Mouse (Mus musculus) embryonic facial prominence, embryonic 15.5 days (tissue): ENCODE results near the gene Spink2. TPM values are rescaled to one million over a fixed set of nuclear protein-coding genes. Genes with fewer than 3 reads are reported as not detected.
"Not testable (repeated sequence)": the region's sequence is repeated elsewhere in the genome, so short reads cannot be mapped to it uniquely, and the experiment has no call there.

Experiments
- ATAC-seq: fragments of 200-750 bp; cut with Nextera tagmentation; 2 replicates; pipeline ENCODE4 v1.8.0; 2017; ENCODE audit warnings: low read depth, moderate TSS enrichment; ENCODE audit not compliant: insufficient number of reproducible peaks, low FRiP score, low TSS enrichment
- H3K27ac ChIP-seq: fragments of 300-500 bp; sonication (generic); replicated peaks from 2 replicates; pipeline ENCODE4 v1.5.1; 2015; ENCODE audit warnings: mild to moderate bottlenecking, inconsistent platforms
- H3K27me3 ChIP-seq: fragments of 300-500 bp; sonication (generic); 2 replicates; pipeline ENCODE4 v1.6.1; 2015; ENCODE audit warnings: inconsistent platforms
- H3K36me3 ChIP-seq: fragments of 300-500 bp; sonication (generic); 2 replicates; pipeline ENCODE4 v1.6.1; 2015; ENCODE audit warnings: mild to moderate bottlenecking, inconsistent platforms
- H3K4me1 ChIP-seq: fragments of 300-500 bp; sonication (generic); 2 replicates; pipeline ENCODE4 v1.6.1; 2015; ENCODE audit warnings: inconsistent platforms
- H3K4me2 ChIP-seq: fragments of 300-500 bp; sonication (generic); replicated peaks from 2 replicates; pipeline ENCODE4 v1.6.1; 2015; ENCODE audit warnings: mild to moderate bottlenecking, inconsistent platforms
- H3K4me3 ChIP-seq: fragments of 300-500 bp; sonication (generic); replicated peaks from 2 replicates; pipeline ENCODE4 v1.5.1; 2015; ENCODE audit warnings: mild to moderate bottlenecking, inconsistent platforms
- H3K9ac ChIP-seq: fragments of 300-500 bp; sonication (generic); 2 replicates; pipeline ENCODE4 v1.6.1; 2015; ENCODE audit warnings: inconsistent platforms
- H3K9me3 ChIP-seq: fragments of 300-500 bp; sonication (generic); replicated peaks from 2 replicates; pipeline ENCODE4 v1.6.1; 2016; ENCODE audit warnings: inconsistent platforms
- WGBS: fragments of 180-500 bp; shearing (Covaris S2); methylation state at CpG from one replicate; pipeline ENCODE4 v1.1.7; 2015; 5-methylcytosine and 5-hydroxymethylcytosine counted together
- polyA plus RNA-seq: library from polyadenylated mRNA; unstranded; fragments of >200 nt; fragmentation: Nextera tagmentation; extraction: Ambion mirVana; gene quantifications from 2 replicates; pipeline ENCODE4 v1.2.1, GENCODE M21; 2015

Spink2 gene
- polyA plus RNA-seq, 1 experiment from 2014 or later, result 1.6 TPM

DNA sequence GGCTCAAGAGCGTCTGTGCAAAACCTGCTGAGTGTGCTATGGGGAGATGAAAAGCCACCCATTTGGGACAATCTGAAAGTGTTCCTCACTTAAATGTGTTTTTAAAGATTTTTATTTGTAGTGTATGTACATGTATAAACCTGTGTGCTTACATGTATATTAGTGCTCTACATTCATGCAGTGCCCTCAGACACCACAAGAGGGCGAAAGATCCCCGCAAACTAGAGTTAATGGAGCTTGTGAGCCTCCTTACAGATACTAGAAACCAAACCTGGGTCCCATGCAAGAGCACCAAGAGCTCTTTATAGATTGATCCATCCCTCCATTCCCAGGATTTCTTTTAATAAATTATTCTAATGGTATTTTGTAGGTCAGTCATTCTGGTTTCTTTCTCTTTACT, 17.3 kb downstream of the Spink2 start:
- H3K9me3 ChIP-seq, result 0 out of 2 replicates have a peak, but pooled peaks cover under 1% of the 10 kb centered on the region
- H3K4me1 ChIP-seq, result no peaks in the 10 kb centered on the region
- no peak overlapping the region for H3K27ac ChIP-seq
- H3K4me2 ChIP-seq, result no peak overlapping the region
- no peak overlapping the region for H3K4me3 ChIP-seq
- no peak overlapping the region for H3K9ac ChIP-seq
- WGBS, result 41% methylated on average over 3 of the region's 3 CpGs
- H3K36me3 ChIP-seq, result no peaks in the 10 kb centered on the region
- ATAC-seq, result no peak
- no peaks in the 10 kb centered on the region for H3K27me3 ChIP-seq

GRCm38 (mm10) chr5:77193266-77193665, 18.0 kb downstream of the Spink2 start:
- Histone ChIP-seq H3K4me2 (no peak overlapping the region), H3K4me1 (no peaks in the 10 kb centered on the region), H3K4me3 (no peak overlapping the region), H3K27ac (no peak overlapping the region), H3K9me3 (0 out of 2 replicates have a peak, but pooled peaks cover 4% of the 10 kb centered on the region), H3K9ac (no peak overlapping the region), H3K36me3 (no peaks in the 10 kb centered on the region), H3K27me3 (no peaks in the 10 kb centered on the region)
- ATAC-seq, result no peak
- 59% methylated on average over 4 of the region's 4 CpGs for WGBS

GRCm38 (mm10) chr5:77191631-77192030, 19.6 kb downstream of the Spink2 start:
- H3K27me3 ChIP-seq, result no peaks in the 10 kb centered on the region
- H3K36me3 ChIP-seq, result no peaks in the 10 kb centered on the region
- no peak for ATAC-seq
- no peak overlapping the region for H3K27ac ChIP-seq
- 0 out of 2 replicates have a peak, but pooled peaks cover 7% of the 10 kb centered on the region for H3K9me3 ChIP-seq
- 55% methylated on average over 1 of the region's 1 CpGs for WGBS
- no peak overlapping the region for H3K9ac ChIP-seq
- no peak overlapping the region for H3K4me2 ChIP-seq
- H3K4me1 ChIP-seq, result no peaks in the 10 kb centered on the region
- H3K4me3 ChIP-seq, result no peak overlapping the region

GRCm38 (mm10) chr5:77191106-77191505, 20.2 kb downstream of the Spink2 start:
- Histone ChIP-seq H3K4me1 (no peaks in the 10 kb centered on the region), H3K9me3 (0 out of 2 replicates have a peak, but pooled peaks cover 7% of the 10 kb centered on the region), H3K27me3 (no peaks in the 10 kb centered on the region), H3K9ac (no peak overlapping the region), H3K4me3 (no peak overlapping the region), H3K4me2 (no peak overlapping the region), H3K27ac (no peak overlapping the region), H3K36me3 (no peaks in the 10 kb centered on the region)
- WGBS, result 77% methylated on average over 4 of the region's 4 CpGs
- no peak for ATAC-seq

GRCm38 (mm10) chr5:77188738-77189137, 22.5 kb downstream of the Spink2 start:
- H3K4me3 ChIP-seq, result no peak overlapping the region
- no peaks in the 10 kb centered on the region for H3K36me3 ChIP-seq
- no peak overlapping the region for H3K27ac ChIP-seq
- no peaks in the 10 kb centered on the region for H3K27me3 ChIP-seq
- H3K9me3 ChIP-seq, result 0 out of 2 replicates have a peak, but pooled peaks cover 7% of the 10 kb centered on the region
- 62% methylated on average over 3 of the region's 3 CpGs for WGBS
- ATAC-seq, result no peak
- H3K4me2 ChIP-seq, result no peak overlapping the region
- no peak overlapping the region for H3K9ac ChIP-seq
- no peaks in the 10 kb centered on the region for H3K4me1 ChIP-seq

DNA sequence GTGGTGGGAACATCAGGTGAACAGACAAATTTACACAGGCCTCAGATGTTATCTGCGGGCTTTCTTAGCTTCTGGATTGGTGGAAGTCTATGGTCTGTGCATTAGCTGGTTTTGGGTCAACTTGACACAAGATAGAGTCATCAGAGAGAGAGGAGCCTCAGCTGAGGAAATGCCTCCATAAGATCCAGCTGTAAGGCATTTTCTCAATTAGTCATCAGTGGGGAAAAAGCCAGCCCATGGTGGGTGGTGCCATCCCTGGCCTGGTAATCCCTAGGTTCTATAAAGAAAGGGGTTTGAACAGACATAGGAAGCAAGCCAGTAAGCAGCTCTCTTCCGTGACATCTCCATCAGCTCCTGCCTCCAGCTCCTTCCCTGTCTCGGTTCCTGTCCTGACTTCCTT, 25.9 kb downstream of the Spink2 start:
- ATAC-seq, result no peak
- H3K9ac ChIP-seq, result no peak overlapping the region
- H3K27me3 ChIP-seq, result no peaks in the 10 kb centered on the region
- 80% methylated on average over 3 of the region's 3 CpGs for WGBS
- H3K36me3 ChIP-seq, result no peaks in the 10 kb centered on the region
- 0 out of 2 replicates have a peak, but pooled peaks cover 7% of the 10 kb centered on the region for H3K9me3 ChIP-seq
- H3K4me2 ChIP-seq, result no peak overlapping the region
- no peak overlapping the region for H3K27ac ChIP-seq
- no peak overlapping the region for H3K4me3 ChIP-seq
- no peaks in the 10 kb centered on the region for H3K4me1 ChIP-seq

GRCm38 (mm10) chr5:77183876-77184275, 27.4 kb downstream of the Spink2 start:
- WGBS, result 64% methylated on average over 5 of the region's 5 CpGs
- H3K4me1 ChIP-seq, H3K9ac ChIP-seq, H3K4me2 ChIP-seq, H3K36me3 ChIP-seq, H3K9me3 ChIP-seq, ATAC-seq, H3K27me3 ChIP-seq, H3K4me3 ChIP-seq, H3K27ac ChIP-seq: not testable (repeated sequence)

DNA sequence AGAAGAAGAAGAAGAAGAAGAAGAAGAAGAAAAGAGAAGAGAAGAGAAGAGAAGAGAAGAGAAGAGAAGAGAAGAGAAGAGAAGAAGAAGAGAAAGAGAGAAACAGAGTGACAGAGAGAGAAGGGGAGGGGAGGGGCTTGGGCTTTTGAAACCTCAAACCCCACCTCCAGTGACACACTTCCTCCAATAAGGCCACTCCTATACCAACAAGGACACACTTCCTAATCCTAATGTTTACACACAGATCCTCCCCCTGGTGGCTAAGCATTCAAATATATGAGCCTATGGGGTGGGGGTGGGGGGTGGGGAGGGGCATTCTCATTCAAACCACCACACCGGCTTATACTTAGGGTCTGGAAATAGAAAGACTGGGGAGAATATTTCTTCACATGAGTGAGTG, 27.9 kb downstream of the Spink2 start:
- Histone ChIP-seq H3K4me1 (peaks cover 2% of the 10 kb centered on the region; the same call in 1 of the 2 replicates), H3K27ac (no peak overlapping the region), H3K27me3 (no peaks in the 10 kb centered on the region), H3K4me2 (no peak overlapping the region), H3K36me3 (no peaks in the 10 kb centered on the region), H3K4me3 (no peak overlapping the region), H3K9ac (no peak overlapping the region), H3K9me3 (0 out of 2 replicates have a peak, but pooled peaks cover 3% of the 10 kb centered on the region)
- 54% methylated on average over 1 of the region's 1 CpGs for WGBS
- no peak for ATAC-seq

- 61% methylated on average over 7 of the region's 7 CpGs for WGBS
- Histone ChIP-seq H3K36me3 (no peaks in the 10 kb centered on the region), H3K9ac (no peak overlapping the region), H3K27ac (no peak overlapping the region), H3K4me3 (no peak overlapping the region), H3K4me1 (peaks cover 7% of the 10 kb centered on the region; the same call in 1 of the 2 replicates), H3K4me2 (no peak overlapping the region), H3K27me3 (no peaks in the 10 kb centered on the region), H3K9me3 (no peaks in the 10 kb centered on the region)
- ATAC-seq, result peak; percentile 69
Measured at GRCm38 (mm10) chr5:77181508-77181907, 29.8 kb downstream of the Spink2 start.

GRCm38 (mm10) chr5:77178976-77179375, 32.3 kb downstream of the Spink2 start:
- Histone ChIP-seq H3K4me1 (peaks cover 7% of the 10 kb centered on the region; the same call in 1 of the 2 replicates), H3K36me3 (no peaks in the 10 kb centered on the region), H3K9ac (no peak overlapping the region), H3K9me3 (no peaks in the 10 kb centered on the region), H3K4me2 (no peak overlapping the region), H3K27me3 (no peaks in the 10 kb centered on the region), H3K4me3 (no peak overlapping the region), H3K27ac (0 out of 2 replicates have a peak overlapping the region, but pooled peaks have one; percentile 66)
- WGBS, result 84% methylated on average over 1 of the region's 1 CpGs
- no peak for ATAC-seq

- H3K36me3 ChIP-seq, result no peaks in the 10 kb centered on the region
- H3K4me3 ChIP-seq, result no peak overlapping the region
- H3K9me3 ChIP-seq, result no peaks in the 10 kb centered on the region
- H3K9ac ChIP-seq, result no peak overlapping the region
- peak overlapping the region; percentile 66 for H3K27ac ChIP-seq
- peak; percentile 78 for ATAC-seq
- WGBS, result 25% methylated on average over 9 of the region's 9 CpGs
- H3K4me2 ChIP-seq, result no peak overlapping the region
- no peaks in the 10 kb centered on the region for H3K27me3 ChIP-seq
- H3K4me1 ChIP-seq, result peaks cover 7% of the 10 kb centered on the region; the same call in 1 of the 2 replicates
Measured at GRCm38 (mm10) chr5:77178008-77178407, 33.3 kb downstream of the Spink2 start.

DNA sequence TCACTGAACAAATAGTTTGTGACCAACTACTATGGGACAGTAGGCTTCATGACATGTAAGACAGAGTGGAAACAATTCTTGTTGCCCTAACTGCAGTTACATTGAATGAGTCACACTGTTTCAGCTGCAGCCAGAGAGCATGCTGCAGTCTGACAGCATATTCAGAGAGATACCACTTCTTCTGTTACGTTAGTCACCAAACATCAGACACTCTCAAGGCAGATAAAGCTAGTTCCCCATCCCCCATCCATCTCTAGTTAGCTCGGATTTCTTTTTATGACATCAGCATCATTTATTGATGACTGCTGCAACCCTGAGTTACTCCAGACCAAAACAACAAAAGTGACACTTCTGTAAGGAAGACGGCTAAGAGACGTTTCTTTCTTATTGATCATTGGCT, 36.5 kb downstream of the Spink2 start:
- no peak overlapping the region for H3K4me2 ChIP-seq
- H3K27me3 ChIP-seq, result no peaks in the 10 kb centered on the region
- no peak overlapping the region for H3K9ac ChIP-seq
- WGBS, result 66% methylated on average over 4 of the region's 4 CpGs
- H3K27ac ChIP-seq, result no peak overlapping the region
- ATAC-seq, result no peak
- H3K9me3 ChIP-seq, result no peaks in the 10 kb centered on the region
- no peaks in the 10 kb centered on the region for H3K36me3 ChIP-seq
- H3K4me1 ChIP-seq, result peaks cover 7% of the 10 kb centered on the region; the same call in 1 of the 2 replicates
- no peak overlapping the region for H3K4me3 ChIP-seq
